Mouse (Mus musculus): ENCODE measurements at regions not wholly inside any gene's neighbourhood (a gene's known extent, or its start where the extent isn't known, plus 50 kb on each side); places are given as distances from the start of the nearest gene placed in this dataset.

DNA sequence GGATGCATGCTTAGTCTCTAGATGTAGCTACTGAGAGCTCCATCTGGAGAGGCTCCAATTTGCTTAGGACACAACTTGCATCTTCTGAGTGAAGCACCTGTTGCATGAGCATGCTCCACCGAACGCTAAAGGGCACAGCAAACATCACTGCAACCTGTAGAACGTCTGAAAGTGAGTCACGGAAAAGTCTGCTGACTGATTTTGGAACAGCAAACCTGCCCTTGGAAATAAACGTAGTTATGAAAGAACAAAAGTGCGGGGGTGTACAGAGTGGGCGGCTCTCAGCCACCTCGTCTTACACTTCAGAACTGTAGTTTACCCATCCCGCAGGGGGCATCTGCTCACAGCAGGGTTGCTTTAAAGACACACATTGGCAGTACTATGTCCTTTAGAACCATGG is 97.0 kb upstream of the Rxylt1 start:
- 83% methylated on average over 9 of the region's 9 CpGs for WGBS
- no peaks in the 10 kb centered on the region for H3K36me3 ChIP-seq (ENCODE audit: control insufficient read depth, insufficient read depth, low read length)
- H3K27me3 ChIP-seq (ENCODE audit: control insufficient read depth, insufficient read depth, low read length), result no peaks in the 10 kb centered on the region
- no peaks in the 10 kb centered on the region for H3K79me2 ChIP-seq (ENCODE audit: control insufficient read depth, insufficient read depth, low read length)
- H3K4me3 ChIP-seq (ENCODE audit: insufficient read depth, low read depth, low read length), result no peak overlapping the region
- H3K27ac ChIP-seq (replicated peaks; ENCODE audit: insufficient read depth, low read depth, low read length), result no peak overlapping the region
- TF ChIP-seq POLR2A (IDR thresholded peaks at IDR 0.05; ENCODE audit: extremely low read depth, insufficient read depth, low read length) (no peak), CTCF (IDR thresholded peaks at IDR 0.05; ENCODE audit: low read depth, low read length) (no peak)
- no peaks in the 10 kb centered on the region for H3K4me1 ChIP-seq (ENCODE audit: control insufficient read depth, insufficient read depth, low read length)
- no peak for DNase-seq (ENCODE audit: extremely low read depth, low read depth, low spot score)
- no peak overlapping the region for H3K9ac ChIP-seq (ENCODE audit: low read depth, low read length)

DNA sequence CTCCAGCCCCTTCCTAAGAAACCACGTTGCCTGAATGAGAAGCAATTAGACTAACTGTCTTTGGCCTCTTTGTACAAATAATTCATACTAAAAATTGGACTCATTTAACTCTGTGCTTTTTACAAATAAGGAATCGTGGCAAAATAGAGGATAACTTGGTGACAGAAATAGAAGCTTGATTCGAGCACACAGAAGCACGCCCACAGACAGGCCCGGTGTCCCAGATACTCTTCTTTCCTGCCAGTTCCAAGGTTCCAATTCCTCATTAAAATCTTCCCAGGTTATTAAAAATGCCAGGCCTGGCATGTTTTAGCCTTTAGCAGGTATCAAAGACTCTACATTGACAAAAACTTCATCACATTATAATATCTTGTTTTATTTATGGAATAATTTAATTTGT is 96.2 kb upstream of the Rxylt1 start:
- H3K79me2 ChIP-seq (ENCODE audit: control insufficient read depth, insufficient read depth, low read length), result no peaks in the 10 kb centered on the region
- H3K36me3 ChIP-seq (ENCODE audit: control insufficient read depth, insufficient read depth, low read length), result no peaks in the 10 kb centered on the region
- no peak overlapping the region for H3K27ac ChIP-seq (replicated peaks; ENCODE audit: insufficient read depth, low read depth, low read length)
- no peaks in the 10 kb centered on the region for H3K4me1 ChIP-seq (ENCODE audit: control insufficient read depth, insufficient read depth, low read length)
- H3K4me3 ChIP-seq (ENCODE audit: insufficient read depth, low read depth, low read length), result no peak overlapping the region
- 87% methylated on average over 5 of the region's 5 CpGs for WGBS
- H3K27me3 ChIP-seq (ENCODE audit: control insufficient read depth, insufficient read depth, low read length), result no peaks in the 10 kb centered on the region
- no peak for DNase-seq (ENCODE audit: extremely low read depth, low read depth, low spot score)
- no peak overlapping the region for H3K9ac ChIP-seq (ENCODE audit: low read depth, low read length)
- TF ChIP-seq CTCF (IDR thresholded peaks at IDR 0.05; ENCODE audit: low read depth, low read length), result no peak
- TF ChIP-seq POLR2A (IDR thresholded peaks at IDR 0.05; ENCODE audit: extremely low read depth, insufficient read depth, low read length), result no peak

DNA sequence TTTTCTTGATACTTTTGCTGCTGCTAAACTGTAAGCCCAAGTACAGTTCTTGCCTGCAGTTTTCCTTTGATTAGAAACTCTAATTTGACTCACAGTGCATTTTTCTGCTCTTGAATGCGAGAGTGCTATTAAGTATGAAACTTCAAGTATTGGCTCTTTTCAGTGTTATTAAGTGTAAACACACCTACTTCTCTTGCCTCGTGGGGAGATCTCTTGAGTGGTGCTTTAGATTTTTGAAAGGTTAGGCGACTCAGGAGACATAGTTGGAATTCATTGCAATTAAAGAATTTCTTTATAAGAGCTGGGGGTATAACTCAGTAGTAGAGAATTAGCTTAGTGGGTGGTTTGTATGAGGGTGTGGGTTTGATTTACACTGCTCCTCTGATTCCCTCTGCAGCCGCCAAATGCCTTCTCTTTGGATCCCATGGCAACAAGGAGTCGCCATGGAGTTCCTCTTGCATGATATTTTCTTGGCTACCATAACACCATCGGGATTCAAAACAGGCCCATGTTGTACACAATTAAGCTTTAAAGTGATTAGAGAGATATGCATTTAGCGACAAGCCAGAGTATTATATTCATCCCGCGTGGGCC is 88.1 kb upstream of the Rxylt1 start:
- H3K27ac ChIP-seq (replicated peaks; ENCODE audit: insufficient read depth, low read depth, low read length), result no peak overlapping the region
- no peaks in the 10 kb centered on the region for H3K27me3 ChIP-seq (ENCODE audit: control insufficient read depth, insufficient read depth, low read length)
- no peaks in the 10 kb centered on the region for H3K4me1 ChIP-seq (ENCODE audit: control insufficient read depth, insufficient read depth, low read length)
- H3K79me2 ChIP-seq (ENCODE audit: control insufficient read depth, insufficient read depth, low read length), result no peaks in the 10 kb centered on the region
- H3K9ac ChIP-seq (ENCODE audit: low read depth, low read length), result no peak overlapping the region
- H3K4me3 ChIP-seq (ENCODE audit: insufficient read depth, low read depth, low read length), result no peak overlapping the region
- WGBS, result 91% methylated on average over 9 of the region's 9 CpGs
- DNase-seq (ENCODE audit: extremely low read depth, low read depth, low spot score), result no peak
- no peaks in the 10 kb centered on the region for H3K36me3 ChIP-seq (ENCODE audit: control insufficient read depth, insufficient read depth, low read length)
- no peak for TF ChIP-seq POLR2A (IDR thresholded peaks at IDR 0.05; ENCODE audit: extremely low read depth, insufficient read depth, low read length)
- TF ChIP-seq CTCF (IDR thresholded peaks at IDR 0.05; ENCODE audit: low read depth, low read length), result no peak

DNA sequence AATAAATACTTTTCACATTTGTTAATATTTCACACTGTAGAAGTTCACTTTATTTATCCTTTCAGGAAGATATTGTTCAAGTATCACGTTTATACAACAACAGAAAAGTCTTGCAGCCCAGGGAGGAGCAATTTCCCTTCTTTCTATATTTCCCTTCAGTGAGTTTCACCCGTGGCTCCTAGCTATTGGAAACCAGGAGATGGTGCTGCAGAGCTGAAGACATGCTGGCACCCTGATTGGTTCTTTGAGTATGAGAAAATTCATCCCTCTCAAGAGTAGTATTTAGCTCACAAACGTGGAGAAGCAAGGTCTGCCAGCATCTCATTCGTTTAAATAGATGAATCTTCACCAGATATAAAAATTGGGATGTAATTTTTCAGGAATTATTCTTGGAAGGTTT is 85.9 kb upstream of the Rxylt1 start:
- no peaks in the 10 kb centered on the region for H3K4me1 ChIP-seq (ENCODE audit: control insufficient read depth, insufficient read depth, low read length)
- TF ChIP-seq POLR2A (IDR thresholded peaks at IDR 0.05; ENCODE audit: extremely low read depth, insufficient read depth, low read length) (no peak), CTCF (IDR thresholded peaks at IDR 0.05; ENCODE audit: low read depth, low read length) (peak; percentile 49; the same call in 1 of the 2 replicates)
- no peaks in the 10 kb centered on the region for H3K36me3 ChIP-seq (ENCODE audit: control insufficient read depth, insufficient read depth, low read length)

DNA sequence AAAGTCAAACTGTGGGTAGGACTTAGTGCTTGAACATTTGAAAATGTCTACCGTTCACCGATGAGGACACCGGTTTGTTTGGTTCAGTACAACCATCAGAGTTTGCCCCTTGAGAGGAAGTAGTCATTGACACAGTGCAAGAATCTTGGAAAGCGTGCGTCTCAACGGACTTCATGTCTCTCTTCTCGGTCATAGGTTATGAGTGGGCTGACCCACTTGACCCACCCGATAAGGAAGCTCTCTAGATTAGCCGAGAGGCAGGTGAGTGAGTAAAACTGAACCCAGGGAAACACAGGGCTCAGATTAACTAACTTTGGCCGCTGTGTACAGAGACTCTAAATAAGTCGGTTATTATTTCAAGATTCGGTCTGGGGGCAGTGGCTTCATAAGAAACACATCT is 51.9 kb upstream of the Rxylt1 start:
- no peak overlapping the region for H3K27ac ChIP-seq (replicated peaks; ENCODE audit: insufficient read depth, low read depth, low read length)
- H3K36me3 ChIP-seq (ENCODE audit: control insufficient read depth, insufficient read depth, low read length), result no peaks in the 10 kb centered on the region
- no peaks in the 10 kb centered on the region for H3K4me1 ChIP-seq (ENCODE audit: control insufficient read depth, insufficient read depth, low read length)
- DNase-seq (ENCODE audit: extremely low read depth, low read depth, low spot score), result no peak
- TF ChIP-seq CTCF (IDR thresholded peaks at IDR 0.05; ENCODE audit: low read depth, low read length) (no peak), POLR2A (IDR thresholded peaks at IDR 0.05; ENCODE audit: extremely low read depth, insufficient read depth, low read length) (no peak)
- no peak overlapping the region for H3K9ac ChIP-seq (ENCODE audit: low read depth, low read length)
- WGBS, result 92% methylated on average over 12 of the region's 12 CpGs
- H3K79me2 ChIP-seq (ENCODE audit: control insufficient read depth, insufficient read depth, low read length), result no peaks in the 10 kb centered on the region
- no peak overlapping the region for H3K4me3 ChIP-seq (ENCODE audit: insufficient read depth, low read depth, low read length)
- H3K27me3 ChIP-seq (ENCODE audit: control insufficient read depth, insufficient read depth, low read length), result no peaks in the 10 kb centered on the region

More for the DNA sequence above, 85.9 kb upstream of the Rxylt1 start:
- WGBS, result 17% methylated on average over 4 of the region's 4 CpGs
- Histone ChIP-seq H3K27me3 (ENCODE audit: control insufficient read depth, insufficient read depth, low read length) (no peaks in the 10 kb centered on the region), H3K27ac (replicated peaks; ENCODE audit: insufficient read depth, low read depth, low read length) (no peak overlapping the region), H3K79me2 (ENCODE audit: control insufficient read depth, insufficient read depth, low read length) (no peaks in the 10 kb centered on the region), H3K4me3 (ENCODE audit: insufficient read depth, low read depth, low read length) (no peak overlapping the region), H3K9ac (ENCODE audit: low read depth, low read length) (no peak overlapping the region)
- DNase-seq (ENCODE audit: extremely low read depth, low read depth, low spot score), result peak; percentile 46

DNA sequence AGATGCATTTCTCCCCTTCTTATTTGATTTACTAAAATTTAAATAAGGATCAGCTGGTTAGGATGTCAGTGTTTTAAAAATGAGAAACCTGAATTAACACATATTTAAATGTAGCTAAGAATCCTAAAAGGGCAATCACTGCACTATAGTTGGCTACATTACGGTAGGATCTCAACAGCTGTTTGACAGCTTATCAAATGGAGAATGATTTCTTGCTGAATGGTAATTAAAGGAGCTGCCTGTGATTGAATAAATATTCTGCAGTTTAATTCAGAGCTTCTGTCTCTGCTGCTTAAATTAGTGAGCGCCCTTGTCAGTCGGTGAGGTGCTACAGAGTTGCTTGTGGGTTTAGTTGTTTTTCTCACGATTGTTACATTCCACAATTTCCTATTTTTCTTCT is 51.4 kb upstream of the Rxylt1 start:
- DNase-seq (ENCODE audit: extremely low read depth, low read depth, low spot score), result no peak
- no peak overlapping the region for H3K9ac ChIP-seq (ENCODE audit: low read depth, low read length)
- H3K36me3 ChIP-seq (ENCODE audit: control insufficient read depth, insufficient read depth, low read length), result no peaks in the 10 kb centered on the region
- WGBS, result 94% methylated on average over 4 of the region's 4 CpGs
- H3K4me3 ChIP-seq (ENCODE audit: insufficient read depth, low read depth, low read length), result no peak overlapping the region
- H3K79me2 ChIP-seq (ENCODE audit: control insufficient read depth, insufficient read depth, low read length), result no peaks in the 10 kb centered on the region
- no peak for TF ChIP-seq CTCF (IDR thresholded peaks at IDR 0.05; ENCODE audit: low read depth, low read length)
- no peak for TF ChIP-seq POLR2A (IDR thresholded peaks at IDR 0.05; ENCODE audit: extremely low read depth, insufficient read depth, low read length)
- H3K27me3 ChIP-seq (ENCODE audit: control insufficient read depth, insufficient read depth, low read length), result no peaks in the 10 kb centered on the region
- no peak overlapping the region for H3K27ac ChIP-seq (replicated peaks; ENCODE audit: insufficient read depth, low read depth, low read length)
- H3K4me1 ChIP-seq (ENCODE audit: control insufficient read depth, insufficient read depth, low read length), result no peaks in the 10 kb centered on the region
